Mouse (Mus musculus) urinary bladder, postnatal 36 days (tissue): ENCODE measurements around the gene Gmpr2.
A peak's percentile ranks its signal among the peaks of the same experiment; 100 is the strongest.

Experiments
- DNase-seq, 2 experiments: peaks; one replicate each; pipeline ENCODE4 v3.0.0; 2022; ENCODE audit warnings: low spot score in 2 of 2, mixed read lengths in 1 of 2

Gmpr2 gene

DNA sequence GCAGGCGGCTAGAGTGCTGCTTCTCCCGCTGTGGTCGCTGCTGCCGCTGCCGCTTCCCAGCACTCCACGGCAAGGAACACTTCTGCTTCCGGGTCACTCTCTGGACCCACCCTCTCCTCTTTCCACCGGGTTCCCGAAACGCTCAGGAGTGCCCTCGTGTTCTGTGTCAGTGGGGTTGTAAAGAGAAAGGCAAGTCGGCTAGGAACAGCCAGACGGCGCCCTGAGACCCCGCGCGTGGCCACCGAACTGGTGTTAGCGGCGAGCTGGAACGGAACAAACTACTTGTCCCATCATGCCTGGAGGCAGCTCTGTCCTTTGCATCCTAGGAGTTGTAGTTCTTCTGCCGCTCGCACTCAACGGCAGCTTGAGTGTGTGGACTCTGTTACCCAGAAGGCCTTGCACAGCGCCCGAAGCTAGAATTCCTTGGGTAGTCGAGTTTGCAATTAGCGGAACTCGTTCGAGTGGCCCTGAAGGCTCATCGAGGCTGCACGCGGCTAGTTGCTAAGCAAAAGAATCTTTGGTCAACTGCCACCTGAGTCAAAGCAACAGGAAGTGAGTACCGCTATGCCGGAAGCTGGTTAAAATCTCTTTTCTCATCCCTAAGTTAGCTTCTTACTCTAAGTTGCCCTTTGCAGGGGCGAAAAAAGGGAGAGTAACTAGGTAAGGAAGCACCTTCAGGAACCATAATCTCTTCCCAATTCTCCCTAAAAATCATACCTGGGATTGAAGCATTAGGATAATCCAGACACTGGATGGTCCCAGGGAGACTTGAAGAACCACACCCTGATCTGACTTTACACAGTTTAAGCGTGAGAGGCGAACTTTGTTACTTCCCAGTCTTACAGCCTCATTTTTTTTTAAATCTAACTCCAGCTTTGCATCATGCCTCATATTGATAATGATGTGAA, at the start of gene Gmpr2, which contains the start of gene Nedd8:
Gene Gmpr2 (plus strand): TSS at position 109 of the 908 bp plus-strand sequence.
Gene Nedd8 (minus strand): TSS at position 292 of the 908 bp plus-strand sequence.
- peak; percentile 87 to 90 for DNase-seq

DNA sequence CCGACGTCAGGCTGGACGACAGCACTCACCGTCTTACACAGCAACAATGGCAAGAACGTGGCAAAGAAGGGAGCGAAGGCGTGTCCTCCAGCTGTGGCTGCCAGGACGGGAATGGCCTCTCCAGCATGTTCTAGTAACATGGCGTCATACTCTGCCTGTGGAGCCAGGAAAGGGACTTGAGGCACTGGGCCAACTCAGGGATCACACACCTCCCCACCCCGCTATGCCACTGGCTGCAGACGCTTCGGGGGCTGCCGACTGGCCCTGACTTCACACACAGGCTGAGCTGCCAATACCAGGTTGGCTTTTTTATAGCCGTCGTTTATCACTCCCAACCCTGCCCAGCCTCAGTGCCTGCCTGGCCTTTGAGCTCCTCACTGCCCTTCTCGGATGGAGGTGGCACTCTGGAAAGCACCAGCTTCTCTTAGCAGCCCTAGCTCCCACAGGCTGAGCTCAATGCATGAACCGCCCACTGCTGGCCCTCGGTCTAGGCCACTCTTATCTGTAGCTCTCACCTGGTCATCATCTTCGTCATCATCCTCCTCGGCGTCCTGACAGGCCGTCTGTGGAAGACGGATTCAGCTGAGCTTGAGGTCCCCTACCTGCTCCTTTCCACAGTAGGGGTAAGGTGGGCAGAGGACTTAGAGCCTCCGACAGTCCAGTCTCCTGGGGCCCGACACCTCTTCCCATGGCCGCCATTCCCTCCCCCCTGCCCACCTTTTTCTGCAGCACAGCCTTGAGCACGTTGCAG, 43.5 kb upstream of the Gmpr2 start:
- DNase-seq = no peak

DNA sequence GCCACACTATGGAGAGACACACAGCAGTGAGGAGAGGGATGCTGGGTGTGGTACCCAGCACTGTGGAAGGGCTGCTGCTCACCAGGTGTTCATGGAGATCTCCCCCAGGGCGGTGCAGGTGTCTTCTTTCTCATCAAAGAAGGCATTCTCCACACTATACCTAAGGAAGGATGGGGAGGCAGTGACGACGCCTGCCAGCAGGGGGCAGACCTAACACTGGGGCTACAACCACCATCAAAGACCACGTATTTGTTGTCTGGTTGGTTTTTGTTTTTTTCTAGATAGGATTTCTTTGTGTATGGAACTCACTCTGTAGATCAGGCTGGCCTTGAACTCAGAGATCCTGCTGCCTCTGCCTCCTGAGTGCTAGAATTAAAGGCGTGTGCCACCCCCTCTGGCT, 42.4 kb upstream of the Gmpr2 start:
- DNase-seq = peak; percentile 32 to 43

DNA sequence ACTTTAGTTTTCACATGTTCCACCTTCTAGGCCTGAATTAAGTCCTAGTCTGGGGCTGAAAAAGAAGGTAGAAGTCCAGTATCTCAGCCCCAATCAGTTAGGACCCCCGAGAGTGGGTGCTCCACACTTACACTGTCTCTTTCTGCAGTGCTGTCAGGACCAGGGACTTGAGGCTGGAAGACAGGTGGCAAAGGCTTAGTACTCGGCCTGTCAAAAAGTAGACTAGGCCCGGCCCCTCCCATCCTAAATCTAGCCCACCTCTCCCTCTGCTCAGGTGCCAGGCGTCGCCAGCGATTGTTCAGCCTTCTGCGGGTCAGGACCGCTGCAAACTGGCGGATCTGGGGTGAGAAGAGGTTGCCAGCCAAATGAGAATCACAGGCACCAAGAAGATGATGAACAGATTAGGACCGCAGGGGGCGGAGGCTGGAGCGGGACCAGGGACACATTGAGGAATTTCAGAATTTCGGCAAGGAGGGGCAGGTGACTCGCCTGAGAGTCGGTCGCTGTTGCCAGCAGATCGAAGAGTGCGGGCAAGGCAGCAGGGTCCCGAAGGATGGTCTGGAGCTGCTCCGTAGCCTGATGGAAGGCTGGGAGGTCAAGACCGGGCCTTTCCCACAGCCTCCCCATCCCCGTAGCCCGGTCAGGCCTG, 36.7 kb upstream of the Gmpr2 start:
- DNase-seq = peak in 1 of 2 experiments; percentile 35

DNA sequence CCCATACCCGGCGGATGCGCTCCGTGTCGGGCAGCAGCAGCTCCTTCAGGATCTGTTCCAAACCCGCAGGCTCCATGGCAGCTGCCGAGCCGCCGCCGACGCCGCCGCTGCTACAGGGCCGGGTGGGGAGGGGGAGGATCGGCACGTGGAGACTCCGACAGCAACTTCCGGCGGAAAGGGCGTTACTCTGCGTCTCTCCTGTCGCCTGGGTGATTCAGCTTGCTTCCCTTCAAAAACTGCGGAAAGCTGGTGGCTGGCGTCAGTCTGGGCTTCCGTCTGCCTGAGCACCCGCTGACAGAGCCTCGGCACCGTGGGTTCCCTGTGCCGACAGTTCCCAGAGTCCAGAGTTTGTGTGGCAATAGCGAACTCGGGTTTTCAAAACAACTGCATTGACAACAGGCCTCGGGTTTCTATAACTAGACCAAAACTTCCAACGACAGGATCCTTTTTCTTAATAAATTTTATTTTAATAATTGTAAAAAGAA, 36.2 kb upstream of the Gmpr2 start, which contains the start of gene Ipo4:
Gene Ipo4 (minus strand): TSS at position 435 of the 485 bp plus-strand sequence.
- peak; percentile 79 to 89 for DNase-seq

DNA sequence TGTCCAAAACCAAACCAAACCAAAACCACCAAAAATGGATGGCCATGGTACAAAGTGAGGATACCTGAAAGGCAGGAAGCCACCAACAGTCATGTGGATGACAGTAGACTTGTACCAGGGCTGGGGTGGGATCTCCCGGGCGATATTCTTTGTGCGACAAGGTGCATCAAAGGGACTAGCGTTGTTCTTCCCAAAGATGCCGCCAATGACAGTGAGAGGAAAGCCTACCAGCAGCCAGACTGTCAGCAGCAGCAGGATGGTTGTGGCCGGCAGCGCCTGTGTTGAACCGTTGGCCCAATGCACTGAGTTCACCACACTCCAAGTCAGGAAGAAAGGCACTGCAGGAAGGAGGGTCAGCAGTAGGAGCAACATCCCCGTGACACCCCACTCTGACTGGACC, 33.9 kb upstream of the Gmpr2 start, which contains the start of gene Gm49378:
Gene Gm49378 (minus strand): TSS at position 101 of the 400 bp plus-strand sequence.
- no peak for DNase-seq

DNA sequence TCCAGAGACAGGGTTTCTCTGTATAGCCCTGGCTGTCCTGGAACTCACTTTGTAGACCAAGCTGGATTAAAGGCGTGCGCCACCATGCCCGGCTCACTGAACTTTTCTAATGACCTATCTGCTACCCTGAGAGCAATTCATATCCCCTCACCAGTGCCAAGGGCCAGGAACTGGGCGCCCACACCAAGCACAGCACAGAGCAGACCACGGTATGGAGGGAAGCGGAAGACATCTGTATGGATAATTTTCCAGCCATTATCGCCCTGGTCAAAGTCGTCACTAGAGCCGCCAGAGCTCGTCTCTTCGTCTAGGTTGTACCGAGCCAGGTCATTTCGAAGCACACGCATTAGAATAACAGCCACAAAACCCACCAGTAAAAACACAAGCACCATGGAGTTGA, 30.9 kb upstream of the Gmpr2 start:
- no peak for DNase-seq

DNA sequence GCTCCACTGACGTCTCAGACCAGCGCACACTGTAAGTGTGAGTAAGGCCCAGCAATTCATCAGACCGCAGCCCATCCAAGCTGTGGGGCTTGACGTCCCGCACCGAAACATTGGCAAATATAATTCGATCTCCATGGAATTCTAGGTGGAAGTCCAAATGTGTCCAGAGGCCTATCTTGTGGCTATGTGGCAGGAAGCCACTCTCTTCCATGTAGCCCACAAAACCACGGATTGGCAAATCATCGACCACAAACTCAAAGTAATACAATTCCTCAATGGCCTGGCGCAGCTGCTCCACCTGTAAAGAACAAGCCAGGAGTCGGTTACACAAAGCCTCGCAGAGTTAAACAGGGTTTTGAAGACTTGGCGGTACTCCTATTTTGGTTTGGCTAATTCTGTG, 30.4 kb upstream of the Gmpr2 start:
- DNase-seq = no peak

DNA sequence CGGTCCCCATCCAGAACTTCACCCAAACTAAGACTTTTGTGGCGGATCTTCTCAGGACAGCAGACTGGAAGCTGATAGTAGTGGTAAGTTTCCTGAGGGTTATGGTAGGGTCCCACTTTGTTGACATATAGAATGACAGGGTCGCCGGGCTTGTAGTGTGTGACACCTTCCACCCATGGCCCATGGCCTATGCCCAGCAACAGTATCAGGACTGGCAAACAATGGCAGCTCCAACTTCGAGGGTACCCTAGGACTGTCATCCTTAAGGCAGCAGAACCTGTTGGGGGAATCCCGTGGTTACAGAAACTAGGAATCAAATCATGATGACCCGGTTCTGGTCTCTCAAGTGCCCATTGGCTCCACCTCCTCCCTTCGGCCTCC, 29.1 kb upstream of the Gmpr2 start:
- DNase-seq = no peak

DNA sequence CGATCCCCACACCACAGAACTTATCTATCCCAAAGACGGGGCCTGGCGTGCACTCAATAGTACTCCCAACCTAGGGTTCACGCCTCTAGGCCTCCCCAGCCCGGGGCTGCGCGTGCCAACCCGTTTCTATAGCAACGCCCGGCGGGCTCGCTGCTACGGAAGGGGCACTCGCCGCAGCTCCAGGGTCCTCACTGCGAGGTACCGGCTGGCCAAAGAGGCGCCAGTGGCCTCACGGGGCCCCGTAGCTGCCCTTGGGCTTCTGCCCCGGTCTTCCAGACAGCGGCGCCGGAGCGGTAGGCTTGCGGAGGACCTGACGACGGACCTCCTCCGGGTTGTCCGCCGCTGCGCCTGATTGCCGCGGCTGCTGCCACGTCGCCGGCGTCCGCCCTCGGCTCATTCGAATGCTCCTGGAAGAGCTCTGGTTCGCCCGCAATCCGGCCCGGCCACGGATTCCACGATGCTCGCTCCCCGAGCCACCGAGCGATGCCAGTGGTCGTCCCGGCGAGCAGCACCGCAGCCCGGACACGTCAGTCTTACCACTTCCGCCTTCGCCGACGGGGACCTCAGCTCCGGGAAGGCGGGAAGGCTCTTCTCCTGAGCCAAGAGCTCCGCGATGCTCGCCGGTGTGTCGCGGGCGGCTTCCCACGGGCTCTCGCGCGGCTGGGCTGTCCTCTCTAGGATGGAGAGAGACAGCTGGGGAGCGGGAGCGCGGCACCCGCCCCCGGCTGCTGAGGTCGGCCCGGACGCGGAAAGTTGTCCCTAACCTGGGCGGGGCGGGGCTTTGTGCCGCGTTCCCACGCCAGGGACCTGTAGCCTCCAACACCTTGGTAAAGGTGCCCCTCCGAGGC, 28.5 kb upstream of the Gmpr2 start, which contains the start of gene Tm9sf1:
Gene Tm9sf1 (minus strand): TSS at position 747 of the 848 bp plus-strand sequence.
- DNase-seq = peak; percentile 86 to 91

DNA sequence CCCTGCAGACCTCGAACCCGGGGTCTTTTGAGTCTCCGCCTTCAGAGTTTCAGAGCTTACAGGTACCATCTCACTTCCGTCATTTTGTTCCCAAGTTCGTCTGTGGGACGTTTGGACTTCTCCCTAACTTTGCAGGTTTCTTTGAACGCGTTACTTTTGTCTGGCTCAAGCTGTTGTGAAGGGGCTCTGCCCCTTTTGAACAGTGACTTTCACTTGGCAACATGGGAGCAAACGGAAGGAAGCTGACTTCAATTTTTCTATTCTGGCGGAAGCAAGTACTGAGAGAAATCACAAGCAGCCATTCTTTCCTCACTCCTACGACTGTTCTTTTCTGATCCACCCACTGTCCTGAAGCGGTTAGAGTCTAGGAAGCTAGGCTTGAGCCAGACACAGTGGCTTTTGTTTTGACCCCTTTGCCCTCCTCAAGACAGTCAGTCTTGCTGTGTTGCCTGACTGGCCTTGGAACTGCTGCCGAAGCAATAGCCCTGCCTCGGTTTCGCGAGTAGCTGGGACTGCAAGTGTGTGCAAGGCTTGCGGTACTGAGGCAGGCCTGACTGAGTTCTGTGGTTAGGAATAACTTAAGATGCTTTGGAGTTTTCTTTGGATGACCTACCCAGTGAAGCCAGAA, 27.4 kb upstream of the Gmpr2 start:
- peak in 1 of 2 experiments; percentile 8 for DNase-seq

DNA sequence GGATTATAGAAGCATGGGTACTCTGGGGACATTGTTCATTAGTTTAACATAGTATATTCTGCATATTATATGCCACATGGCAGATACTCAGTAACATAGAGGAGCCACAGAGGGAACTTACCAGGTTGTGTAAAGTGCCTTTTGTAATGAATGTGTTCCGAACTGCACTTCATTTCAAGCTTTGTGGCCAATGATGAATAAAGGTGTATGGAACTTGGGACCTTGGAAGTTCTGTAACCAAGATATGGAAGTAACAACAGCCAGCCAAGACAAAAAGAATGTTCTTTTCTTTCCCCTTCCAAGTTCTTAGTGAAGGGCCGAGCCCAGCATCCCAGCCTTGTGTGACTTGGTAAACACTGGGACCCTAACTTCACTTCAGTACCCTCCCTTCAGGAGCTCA, 21.9 kb upstream of the Gmpr2 start, which contains the start of gene Tssk4:
Gene Tssk4 (plus strand): TSS at position 301 of the 400 bp plus-strand sequence.
- no peak for DNase-seq

DNA sequence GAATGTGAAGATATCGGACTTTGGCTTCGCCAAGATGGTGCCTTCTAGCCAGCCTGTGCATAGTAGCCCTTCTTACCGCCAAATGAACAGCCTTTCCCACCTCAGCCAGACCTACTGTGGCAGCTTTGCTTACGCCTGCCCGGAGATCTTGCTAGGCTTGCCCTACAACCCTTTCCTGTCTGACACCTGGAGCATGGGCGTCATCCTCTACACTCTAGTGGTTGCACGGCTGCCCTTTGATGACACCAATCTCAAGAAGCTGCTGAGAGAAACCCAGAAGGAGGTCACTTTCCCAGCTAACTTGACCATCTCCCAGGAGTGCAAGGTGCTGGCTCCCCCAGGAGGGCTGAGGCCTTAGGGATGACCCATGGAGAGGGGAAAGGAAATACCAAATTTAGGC, 20.2 kb upstream of the Gmpr2 start:
- DNase-seq = no peak

DNA sequence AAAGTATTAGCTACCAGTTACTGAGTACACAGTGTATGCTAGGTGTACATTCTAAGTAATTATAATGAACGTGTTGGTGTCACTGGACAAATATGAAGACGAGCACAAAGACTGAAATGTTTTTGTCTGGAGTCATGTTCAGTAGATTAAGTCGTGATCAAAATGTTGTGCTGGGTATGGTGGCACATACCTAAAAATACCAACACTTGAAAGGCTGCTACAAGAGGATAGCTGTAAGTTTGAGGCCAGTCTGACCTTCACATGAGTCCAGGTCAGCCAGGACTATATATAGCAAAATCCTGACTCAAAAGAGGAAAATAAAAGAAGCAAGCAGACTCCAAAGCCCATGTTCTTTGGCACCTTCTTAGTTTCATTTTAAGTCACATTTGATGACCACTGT, 14.8 kb upstream of the Gmpr2 start:
- DNase-seq = no peak

DNA sequence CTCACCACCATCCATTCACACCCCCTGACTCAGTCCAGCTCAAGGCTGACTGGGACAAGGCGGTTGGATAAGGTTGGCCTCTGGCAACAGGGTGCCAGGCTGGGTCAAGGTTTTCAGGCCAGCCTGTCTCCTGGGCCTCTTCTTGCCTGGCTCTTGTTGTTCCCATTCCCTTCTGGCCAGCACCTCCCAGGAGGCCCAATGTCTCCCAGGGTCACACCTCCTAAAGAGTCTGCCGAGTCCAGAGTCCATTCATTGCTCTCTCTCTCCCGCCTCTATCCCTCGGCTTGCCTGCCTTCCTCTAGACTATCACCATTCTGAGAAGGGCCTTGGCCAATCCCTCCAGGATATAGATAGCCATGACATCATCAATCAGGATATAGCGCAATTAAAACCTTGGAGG, 13.7 kb upstream of the Gmpr2 start:
- no peak for DNase-seq

DNA sequence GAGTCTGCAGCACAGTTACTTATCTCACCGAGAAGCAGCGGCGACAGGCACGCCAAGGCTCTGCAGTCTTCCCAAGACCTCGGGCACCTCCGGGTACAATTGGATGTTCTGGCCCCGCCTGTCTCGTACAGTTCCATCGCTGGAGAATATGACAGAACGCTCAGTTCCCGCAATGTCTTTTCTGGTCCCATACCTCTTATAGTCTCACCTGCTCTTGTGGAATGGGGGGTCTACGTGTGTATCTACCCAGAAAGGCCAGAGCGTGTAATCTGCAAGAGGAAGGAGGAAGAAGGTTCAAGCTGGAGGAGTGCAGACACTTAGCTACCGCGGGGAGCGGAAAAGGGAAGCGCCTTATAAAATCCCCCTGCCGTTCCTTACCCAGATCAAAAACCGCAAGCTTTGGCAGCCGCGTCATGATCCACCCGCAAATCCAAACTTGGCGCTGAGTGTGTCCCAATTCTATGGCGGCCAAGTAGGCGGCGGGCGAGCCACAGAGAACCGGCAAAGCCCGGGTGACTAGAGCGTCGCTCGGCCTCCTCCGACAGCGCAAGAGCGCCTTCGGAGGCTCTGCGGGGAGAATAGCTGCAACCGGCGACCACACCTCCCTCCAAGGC, 11.7 kb upstream of the Gmpr2 start, which contains the start of gene Mdp1:
Gene Mdp1 (minus strand): TSS at position 549 of the 614 bp plus-strand sequence.
- DNase-seq = peak; percentile 64 to 78

DNA sequence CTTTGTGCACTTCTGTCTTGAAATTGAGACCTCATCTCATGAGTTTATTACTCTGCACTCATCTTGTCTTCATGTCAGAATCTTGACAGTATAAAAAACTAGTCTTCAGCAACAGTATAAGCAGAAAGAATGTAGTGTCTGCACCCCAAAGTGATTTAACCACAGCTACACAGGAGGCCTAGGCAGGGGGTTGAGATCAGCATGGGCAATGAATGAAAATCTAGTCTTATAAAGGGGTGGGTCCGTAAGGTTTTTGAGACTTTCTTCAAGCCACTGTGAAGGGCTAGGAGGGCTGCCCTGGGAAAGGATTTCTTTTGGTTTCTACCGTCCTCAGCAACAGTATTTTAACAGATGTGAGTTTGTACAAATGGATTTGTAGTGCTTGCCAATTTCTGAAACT, 11.1 kb upstream of the Gmpr2 start:
- DNase-seq = no peak

DNA sequence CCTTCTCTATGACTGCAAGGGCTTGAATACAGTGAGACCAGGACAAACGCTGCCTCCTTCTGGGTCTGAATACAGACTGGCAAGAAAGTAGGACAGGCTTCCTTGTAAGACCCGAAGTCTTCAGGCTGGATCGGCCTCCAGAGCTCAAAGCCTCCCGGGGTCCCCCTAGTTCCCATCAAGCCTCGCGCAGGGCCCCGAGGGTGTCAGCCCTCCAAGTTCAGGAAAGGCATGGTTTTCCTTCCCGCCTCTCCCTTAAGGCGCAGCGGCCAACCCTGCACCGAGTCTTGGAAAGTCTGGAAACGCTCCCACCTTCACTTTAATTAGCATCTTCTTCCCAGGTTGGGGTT, 282 bp upstream of the Gmpr2 start:
- DNase-seq = no peak

DNA sequence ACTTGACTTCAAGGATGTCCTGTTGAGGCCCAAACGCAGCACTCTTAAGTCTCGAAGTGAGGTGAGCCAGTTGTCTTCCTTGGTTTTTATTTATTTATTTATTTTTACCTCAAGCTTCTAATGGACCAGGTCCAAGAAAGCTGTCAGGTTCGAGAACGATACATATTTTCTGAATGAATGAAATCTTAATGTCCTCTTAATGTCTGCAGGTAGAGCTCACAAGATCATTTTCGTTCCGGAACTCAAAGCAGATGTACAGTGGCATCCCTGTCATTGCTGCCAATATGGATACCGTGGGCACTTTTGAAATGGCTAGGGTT, 960 bp downstream of the Gmpr2 start:
- no peak for DNase-seq

DNA sequence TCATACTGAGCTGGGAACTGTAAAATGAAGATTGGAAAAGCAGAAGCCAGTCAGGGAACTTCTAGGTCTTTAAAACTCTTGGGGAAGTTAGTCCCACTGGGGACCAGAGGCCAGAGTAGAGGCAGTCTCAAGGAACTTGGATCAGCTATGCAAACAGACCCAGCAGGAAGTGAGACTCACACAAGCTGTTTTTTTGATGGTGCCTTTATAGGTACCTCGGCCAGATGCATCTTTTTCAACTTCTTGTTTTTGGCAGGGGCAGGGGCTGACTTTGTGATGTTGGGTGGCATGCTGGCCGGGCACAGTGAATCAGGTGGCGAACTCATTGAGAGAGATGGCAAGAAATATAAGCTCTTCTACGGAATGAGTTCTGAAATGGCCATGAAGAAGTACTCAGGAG, 5.9 kb downstream of the Gmpr2 start:
- no peak for DNase-seq
